Mouse (Mus musculus): ENCODE data around the gene Glmn. TPM values are rescaled to one million over a fixed set of nuclear protein-coding genes. Genes with fewer than 3 reads are reported as not detected.

Glmn gene
- polyA plus RNA-seq, 1 experiment from 2014 or later = 34.3 TPM

DNA sequence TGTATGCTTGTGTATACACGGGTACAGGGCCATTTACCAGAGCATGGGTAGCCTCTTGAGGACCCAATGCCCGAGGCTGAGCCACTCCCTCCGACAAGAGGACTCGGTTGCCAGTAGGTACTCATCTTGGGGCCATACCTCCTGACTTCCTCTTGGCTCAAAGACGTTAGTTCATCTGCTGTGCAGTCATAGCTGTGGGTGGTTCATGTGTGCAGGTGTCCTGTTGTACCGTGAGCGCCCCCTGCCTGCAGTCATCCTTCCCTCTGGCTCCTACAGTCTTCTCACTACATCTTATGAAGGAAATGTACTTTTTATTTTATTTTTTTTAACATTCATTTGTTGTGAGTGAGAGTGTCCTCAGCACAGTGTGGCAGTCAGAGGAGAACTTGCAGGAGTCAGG, 84.1 kb downstream of the Glmn start:
- WGBS = 50% methylated on average over 7 of the region's 7 CpGs

DNA sequence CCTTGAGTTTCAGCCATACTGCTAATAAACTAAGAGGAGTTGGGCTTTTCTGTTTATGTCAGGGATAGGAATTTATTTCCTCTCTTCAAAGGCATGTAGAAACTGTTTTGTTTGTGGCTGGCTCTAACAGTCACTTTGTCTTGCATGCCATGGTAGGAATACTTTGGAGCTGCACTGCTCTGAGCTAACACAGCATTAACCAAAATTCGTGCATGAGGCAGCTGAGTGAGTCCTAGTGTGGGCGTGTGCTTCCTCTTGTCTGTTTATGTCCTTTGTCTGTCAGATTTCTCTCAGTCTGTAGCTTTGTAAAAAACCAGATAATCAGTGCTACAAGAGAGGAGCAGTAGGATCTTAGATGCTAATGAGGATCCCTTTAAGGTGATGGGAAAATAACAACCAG, 86.4 kb downstream of the Glmn start:
- H3K27ac ChIP-seq = no peak overlapping the region
- 62% methylated on average over 2 of the region's 2 CpGs for WGBS
- no peak for ATAC-seq (ENCODE audit: low FRiP score)
- no peak overlapping the region for H3K4me2 ChIP-seq
- peaks cover 19% of the 10 kb centered on the region for H3K36me3 ChIP-seq (replicated peaks)
- no peaks in the 10 kb centered on the region for H3K9me3 ChIP-seq
- no peak overlapping the region for H3K4me3 ChIP-seq (replicated peaks)
- no peak overlapping the region for H3K9ac ChIP-seq
- no peaks in the 10 kb centered on the region for H3K27me3 ChIP-seq
- H3K4me1 ChIP-seq = no peaks in the 10 kb centered on the region

More for the DNA sequence above, 84.1 kb downstream of the Glmn start:
- H3K27me3 ChIP-seq = no peaks in the 10 kb centered on the region
- H3K36me3 ChIP-seq (replicated peaks) = peaks cover 5% of the 10 kb centered on the region; the same call in 1 of the 2 replicates
- H3K9ac ChIP-seq = no peak overlapping the region
- H3K4me3 ChIP-seq (replicated peaks) = no peak overlapping the region
- H3K27ac ChIP-seq = no peak overlapping the region
- no peaks in the 10 kb centered on the region for H3K4me1 ChIP-seq
- no peaks in the 10 kb centered on the region for H3K9me3 ChIP-seq
- peak; percentile 53; the same call in 1 of the 2 replicates for ATAC-seq (ENCODE audit: low FRiP score)
- no peak overlapping the region for H3K4me2 ChIP-seq

DNA sequence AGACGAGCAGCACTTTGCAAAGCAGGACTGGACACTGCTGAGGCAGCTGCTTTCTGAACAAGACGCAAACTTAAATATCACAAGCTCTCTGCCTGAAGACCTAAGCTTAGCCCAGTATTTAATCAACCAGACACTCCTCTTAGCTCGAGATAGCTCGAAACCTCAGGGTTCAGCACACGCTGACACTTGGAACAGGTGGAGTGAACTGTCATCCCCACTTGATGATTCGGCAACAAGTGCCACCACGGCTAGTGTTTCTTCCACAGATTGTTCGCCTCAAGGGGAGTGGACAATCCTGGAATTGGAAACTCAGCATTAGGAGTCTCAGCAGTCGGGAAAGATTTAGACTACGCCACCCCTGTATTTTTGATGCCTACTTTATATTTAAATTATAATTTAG, 87.2 kb downstream of the Glmn start:
- ATAC-seq (ENCODE audit: low FRiP score) = no peak
- no peaks in the 10 kb centered on the region for H3K4me1 ChIP-seq
- 89% methylated on average over 10 of the region's 10 CpGs for WGBS

GRCm38 (mm10) chr5:107507321-107507720, 90.4 kb downstream of the Glmn start, which contains the start of gene Gm42669:
Gene Gm42669, plus strand, starts transcription at chr5:107507621.
- Histone ChIP-seq H3K4me1 (no peaks in the 10 kb centered on the region), H3K27me3 (no peaks in the 10 kb centered on the region), H3K4me2 (no peak within 1 kb of the TSS), H3K4me3 (replicated peaks) (no peak within 1 kb of the TSS), H3K9ac (no peak within 1 kb of the TSS), H3K27ac (no peak within 1 kb of the TSS), H3K36me3 (replicated peaks) (peaks cover 39% of the 10 kb centered on the region), H3K9me3 (no peaks in the 10 kb centered on the region)
- 85% methylated on average over 4 of the region's 4 CpGs for WGBS
- no peak for ATAC-seq (ENCODE audit: low FRiP score)

More for the DNA sequence above, 87.2 kb downstream of the Glmn start:
- no peak overlapping the region for H3K27ac ChIP-seq
- no peak overlapping the region for H3K4me3 ChIP-seq (replicated peaks)
- no peaks in the 10 kb centered on the region for H3K27me3 ChIP-seq
- no peak overlapping the region for H3K9ac ChIP-seq
- no peaks in the 10 kb centered on the region for H3K9me3 ChIP-seq
- peaks cover 20% of the 10 kb centered on the region for H3K36me3 ChIP-seq (replicated peaks)
- H3K4me2 ChIP-seq = no peak overlapping the region

GRCm38 (mm10) chr5:107500741-107501140, 96.9 kb downstream of the Glmn start:
- peaks cover 21% of the 10 kb centered on the region for H3K4me1 ChIP-seq
- no peaks in the 10 kb centered on the region for H3K9me3 ChIP-seq
- no peak overlapping the region for H3K4me2 ChIP-seq
- no peak overlapping the region for H3K4me3 ChIP-seq (replicated peaks)
- H3K9ac ChIP-seq = no peak overlapping the region
- 87% methylated on average over 1 of the region's 1 CpGs for WGBS
- H3K36me3 ChIP-seq (replicated peaks) = peaks cover 19% of the 10 kb centered on the region
- no peak overlapping the region for H3K27ac ChIP-seq
- no peak for ATAC-seq (ENCODE audit: low FRiP score)
- H3K27me3 ChIP-seq = no peaks in the 10 kb centered on the region

- no peak overlapping the region for H3K9ac ChIP-seq
- H3K27me3 ChIP-seq = no peaks in the 10 kb centered on the region
- H3K4me1 ChIP-seq = peaks cover 21% of the 10 kb centered on the region
- ATAC-seq (ENCODE audit: low FRiP score) = no peak
- H3K4me2 ChIP-seq = no peak overlapping the region
- H3K9me3 ChIP-seq = no peaks in the 10 kb centered on the region
- H3K27ac ChIP-seq = no peak overlapping the region
- peaks cover 14% of the 10 kb centered on the region for H3K36me3 ChIP-seq (replicated peaks)
- 82% methylated on average over 5 of the region's 5 CpGs for WGBS
- H3K4me3 ChIP-seq (replicated peaks) = no peak overlapping the region
Measured at GRCm38 (mm10) chr5:107499891-107500535, 97.7 kb downstream of the Glmn start.

Other genes with a start within 250 kb of the Glmn start
- 0.56 and 0.98 TPM in 2 replicates for gene Ephx4, start 195.2 kb downstream of the Glmn start, polyA plus RNA-seq (2016; fragmentation: Nextera tagmentation; extraction: Ambion mirVana)
- gene Lpcat2b, start 166.3 kb downstream of the Glmn start, polyA plus RNA-seq (2016; fragmentation: Nextera tagmentation; extraction: Ambion mirVana) = not detected in 2 replicates
- gene Btbd8, start 159.9 kb downstream of the Glmn start, polyA plus RNA-seq (2016; fragmentation: Nextera tagmentation; extraction: Ambion mirVana) = 10.9 and 13.2 TPM in 2 replicates
- gene Gm42669, start 90.3 kb downstream of the Glmn start, polyA plus RNA-seq (2016; fragmentation: Nextera tagmentation; extraction: Ambion mirVana) = 0.32 and 0.49 TPM in 2 replicates
- 0.06 and 0.19 TPM in 2 replicates for gene 1700028K03Rik, start 63.2 kb downstream of the Glmn start, polyA plus RNA-seq (2016; fragmentation: Nextera tagmentation; extraction: Ambion mirVana)
- gene Rpap2, start 515 bp downstream of the Glmn start, polyA plus RNA-seq (2016; fragmentation: Nextera tagmentation; extraction: Ambion mirVana) = 18.2 and 20.9 TPM in 2 replicates
- gene Gfi1, start 128.1 kb upstream of the Glmn start, polyA plus RNA-seq (2016; fragmentation: Nextera tagmentation; extraction: Ambion mirVana) = 0.09 TPM in 1 of 2 replicates, not detected in the other
- gene Ube2d2b, start 232.2 kb upstream of the Glmn start, polyA plus RNA-seq (2016; fragmentation: Nextera tagmentation; extraction: Ambion mirVana) = 0.23 and 0.26 TPM in 2 replicates

All from forebrain, embryonic 12.5 days (tissue).